Mouse (Mus musculus) c-Kit-positive CD71-positive TER-119-positive erythroid progenitor cells, embryonic 14.5 days (primary cell): Measurements from ENCODE around the gene Srsf9.
A peak's percentile ranks its signal among the peaks of the same experiment; 100 is the strongest.

Experiments used
- DNase-seq: peaks from one replicate; pipeline ENCODE4 v3.0.0-alpha.2; 2013; ENCODE audit warnings: low spot score

Srsf9 gene

DNA sequence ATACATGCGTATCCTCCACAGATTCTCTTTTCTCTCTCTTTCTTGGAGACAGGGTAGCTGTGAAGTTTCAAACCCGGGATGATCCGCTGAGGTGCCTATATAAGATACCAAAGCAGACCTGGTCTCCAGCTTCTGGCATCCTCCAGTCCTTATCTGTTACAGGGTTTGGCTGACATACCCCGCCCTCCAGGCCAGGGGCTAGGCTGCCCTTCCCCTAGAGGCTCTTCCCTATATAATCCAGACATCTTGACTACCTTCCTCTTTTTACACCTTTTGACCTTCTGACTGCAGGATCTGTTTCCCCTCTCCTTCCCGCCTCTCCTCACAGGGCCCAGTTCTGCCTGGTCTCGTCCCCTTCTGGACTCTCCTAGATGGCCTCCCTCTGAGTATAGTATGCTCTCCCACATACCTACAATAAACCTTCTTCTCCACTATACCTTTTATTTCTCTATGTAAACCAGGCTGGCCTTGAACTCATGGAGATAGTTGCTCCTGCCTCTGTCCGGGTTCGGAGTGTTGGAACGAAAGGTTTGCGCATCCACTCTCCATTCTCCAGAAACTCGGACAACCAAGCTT is 633 bp upstream of the Srsf9 start:
- peak; percentile 65 for DNase-seq

DNA sequence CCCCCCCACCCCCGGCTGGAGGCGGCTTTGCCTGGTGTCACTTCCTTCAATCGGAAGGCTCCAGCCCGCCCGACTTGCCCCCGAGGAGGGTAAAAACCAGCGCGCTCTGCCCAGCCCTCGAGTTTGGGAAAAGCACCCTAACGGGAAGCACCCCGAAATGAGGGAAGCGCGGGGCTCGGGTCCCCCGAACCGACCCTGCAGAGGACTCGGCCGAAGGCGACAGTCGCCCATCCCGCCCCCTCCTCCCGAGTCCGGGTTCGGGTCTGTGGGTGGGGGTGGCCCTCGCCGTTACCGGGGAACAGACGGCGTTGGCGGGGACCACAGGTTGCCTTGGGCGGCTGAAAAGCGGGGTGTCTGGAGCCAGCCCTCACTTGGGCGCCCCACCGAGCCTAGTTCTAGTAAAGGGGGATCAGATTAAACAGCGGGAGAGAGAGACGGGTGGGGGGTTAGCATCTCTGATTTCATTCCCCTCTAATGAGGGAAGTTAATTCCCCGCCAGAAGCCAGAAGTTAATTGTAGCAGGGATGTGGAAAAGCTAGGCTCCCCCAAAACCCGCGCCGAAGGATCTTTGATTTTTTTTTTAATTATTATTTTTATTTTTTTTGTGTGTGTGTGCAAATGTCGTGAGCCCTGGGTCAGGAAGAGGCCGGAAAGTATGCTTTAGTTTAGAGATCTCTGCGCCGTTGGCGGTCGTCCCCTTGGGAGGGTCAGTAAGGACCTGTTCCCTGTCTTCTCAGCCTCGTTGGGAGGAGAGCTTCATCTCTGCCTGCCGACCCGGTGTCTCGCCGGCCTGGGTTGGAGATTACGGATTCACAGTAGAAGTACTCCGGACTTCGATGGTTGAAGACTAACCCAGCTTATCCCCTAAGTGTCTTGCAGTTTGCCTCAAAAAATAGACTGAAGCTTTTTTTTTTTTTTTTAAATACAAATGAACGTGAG is 902 bp downstream of the Srsf9 start:
- no peak for DNase-seq

DNA sequence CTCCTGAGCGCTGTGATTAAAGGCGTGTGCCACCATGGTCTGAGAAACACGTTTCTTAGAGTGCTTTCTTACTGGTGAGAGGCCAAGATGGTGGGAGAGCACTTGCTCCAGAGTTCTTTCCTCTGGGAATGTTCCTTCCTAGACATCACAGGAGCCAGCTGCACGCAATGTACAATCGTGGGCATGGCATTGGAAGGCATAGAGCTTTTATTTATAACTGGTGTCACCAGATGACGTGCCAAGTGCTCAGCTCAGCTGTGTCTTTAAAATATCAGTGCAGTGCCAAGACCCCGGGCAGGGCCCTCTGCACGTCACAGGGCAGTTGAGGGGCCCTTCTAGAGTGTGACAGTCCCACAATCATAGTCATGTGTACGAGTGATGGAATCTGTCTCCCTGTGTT is 4.0 kb downstream of the Srsf9 start:
- no peak for DNase-seq

DNA sequence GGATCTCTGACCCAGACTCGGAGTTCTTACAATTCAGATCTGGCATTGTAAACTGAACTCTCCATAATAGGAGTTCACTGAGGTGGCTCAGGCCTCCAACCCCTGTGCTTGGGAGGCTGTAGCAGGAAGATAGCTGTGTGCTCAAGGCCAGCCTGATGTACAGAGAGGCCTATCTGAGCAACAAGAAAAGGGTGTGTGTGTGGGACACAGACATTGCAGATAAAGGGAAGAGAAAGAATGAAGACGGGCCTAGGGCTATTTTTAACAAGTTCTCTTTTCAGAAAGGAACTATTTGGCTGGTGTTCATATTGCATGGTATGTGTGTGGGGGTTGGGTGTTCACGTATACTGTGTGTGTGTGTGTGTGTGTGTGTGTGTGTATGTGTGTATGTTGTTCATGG is 6.6 kb downstream of the Srsf9 start:
- peak; percentile 75 for DNase-seq

DNA sequence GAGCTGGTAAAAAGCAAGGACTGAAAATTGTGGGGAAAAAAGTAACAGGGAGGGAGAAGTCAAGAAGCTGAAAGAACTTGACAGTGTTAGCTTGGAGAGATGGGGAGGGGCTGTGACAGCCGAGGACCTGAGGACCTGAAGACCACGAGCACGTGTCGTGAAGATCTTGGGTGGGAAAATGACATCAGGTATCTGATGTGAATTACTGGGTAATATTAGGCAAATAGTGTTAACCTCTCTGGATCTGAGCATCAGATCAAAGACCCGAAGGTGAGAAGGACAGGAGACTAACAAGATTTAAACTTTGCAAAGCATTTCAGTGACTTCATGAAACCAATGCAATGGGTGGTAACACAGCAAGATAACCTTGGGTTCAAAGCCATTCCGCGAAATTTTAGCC is 13.0 kb downstream of the Srsf9 start:
- no peak for DNase-seq

DNA sequence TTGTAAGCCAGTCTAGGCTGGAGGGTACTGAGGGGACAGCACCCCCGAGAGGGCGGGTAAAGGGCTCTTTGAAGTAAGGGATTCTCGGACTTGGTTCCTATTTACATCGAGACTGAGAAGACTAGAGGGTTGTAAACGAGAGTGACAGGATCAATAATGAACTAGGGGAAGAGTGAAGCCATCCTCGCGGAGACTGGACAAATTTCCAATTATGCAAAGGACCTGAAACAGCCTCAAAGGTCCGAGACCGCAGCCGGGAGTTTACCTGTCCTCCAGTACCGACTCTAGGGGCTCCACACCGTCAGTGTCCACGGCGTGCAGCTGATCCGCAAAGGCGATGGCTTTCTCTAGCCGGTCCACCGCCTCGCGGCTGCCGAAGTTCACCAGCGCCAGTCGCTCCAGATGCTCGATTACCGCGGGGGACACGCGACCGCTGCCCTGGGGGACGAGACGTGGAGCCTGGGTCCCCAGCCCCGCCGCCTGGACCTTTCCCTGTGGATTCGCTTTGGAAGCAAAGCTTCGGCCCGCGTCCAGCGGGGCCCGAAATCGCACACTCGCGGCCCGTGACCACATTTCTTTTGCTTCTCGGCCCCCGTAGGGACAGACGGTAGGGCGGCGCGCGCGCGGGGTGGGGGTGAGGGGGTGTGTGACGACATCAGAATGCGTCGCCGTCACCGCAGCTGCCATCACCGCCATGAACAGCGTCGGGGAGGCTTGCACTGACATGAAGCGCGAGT is 13.8 kb downstream of the Srsf9 start, which contains the start of the genes Gatc and Triap1:
Gene Gatc (minus strand): TSS at position 602 of the 737 bp plus-strand sequence.
Gene Triap1 (plus strand): TSS at position 649 of the 737 bp plus-strand sequence.
- peak; percentile 85 for DNase-seq

DNA sequence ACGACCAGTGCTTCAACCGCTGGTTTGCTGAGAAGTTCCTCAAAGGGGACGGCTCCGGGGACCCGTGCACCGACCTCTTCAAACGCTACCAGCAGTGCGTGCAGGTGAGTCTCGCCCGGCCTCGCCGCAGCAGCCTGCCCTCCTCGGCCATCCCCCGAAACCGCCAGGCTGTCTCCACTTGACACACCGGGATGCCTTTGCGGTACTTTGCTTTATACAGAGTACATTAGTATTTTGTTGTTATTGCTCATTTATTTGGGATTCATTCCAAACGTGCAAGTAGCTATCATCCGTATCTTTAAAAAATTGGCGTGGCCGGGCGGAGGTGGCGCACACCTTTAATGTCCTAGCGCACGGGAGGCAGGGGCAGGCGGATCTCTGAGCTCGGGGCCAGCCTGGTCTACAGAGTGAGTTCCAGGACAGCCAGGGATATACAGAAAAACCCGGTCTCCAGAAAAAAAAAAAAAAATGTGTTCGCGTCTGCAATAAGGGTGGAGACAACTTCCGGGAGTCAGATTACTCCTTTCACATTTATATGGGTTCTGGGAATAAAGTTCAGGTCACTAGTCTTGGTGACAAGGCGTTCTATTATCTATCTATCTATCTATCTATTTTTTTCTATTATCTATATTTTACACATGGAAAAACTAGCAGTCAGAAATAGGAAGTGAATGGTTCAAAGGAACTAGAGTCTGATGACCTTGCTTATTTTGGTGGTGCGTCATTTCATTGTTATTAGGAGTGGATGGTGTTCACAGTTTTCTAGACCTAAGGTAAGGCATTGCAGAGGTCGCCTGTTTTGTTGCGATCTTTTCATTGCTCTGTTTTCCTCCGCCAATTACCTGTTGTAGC is 14.6 kb downstream of the Srsf9 start:
- no peak for DNase-seq

DNA sequence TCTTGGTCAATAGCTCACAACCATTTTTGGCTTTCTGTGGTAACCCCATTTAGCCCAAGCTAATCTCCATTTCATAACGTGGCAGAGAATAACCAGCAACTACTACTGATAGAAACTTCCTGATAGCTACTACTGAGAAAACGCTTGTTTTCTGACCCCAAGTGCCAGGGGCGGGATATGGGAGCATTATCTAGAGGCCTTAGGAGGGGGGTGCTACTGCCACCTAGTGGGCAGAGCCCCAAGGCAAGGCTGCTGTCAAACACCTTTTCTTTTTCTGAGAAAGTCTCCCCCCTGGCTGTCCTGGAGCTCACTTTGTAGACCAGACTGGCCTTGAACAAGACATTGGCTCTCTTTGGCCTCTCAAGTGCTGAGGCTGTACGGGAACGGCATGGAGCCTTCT is 20.6 kb downstream of the Srsf9 start:
- DNase-seq, result peak; percentile 94

DNA sequence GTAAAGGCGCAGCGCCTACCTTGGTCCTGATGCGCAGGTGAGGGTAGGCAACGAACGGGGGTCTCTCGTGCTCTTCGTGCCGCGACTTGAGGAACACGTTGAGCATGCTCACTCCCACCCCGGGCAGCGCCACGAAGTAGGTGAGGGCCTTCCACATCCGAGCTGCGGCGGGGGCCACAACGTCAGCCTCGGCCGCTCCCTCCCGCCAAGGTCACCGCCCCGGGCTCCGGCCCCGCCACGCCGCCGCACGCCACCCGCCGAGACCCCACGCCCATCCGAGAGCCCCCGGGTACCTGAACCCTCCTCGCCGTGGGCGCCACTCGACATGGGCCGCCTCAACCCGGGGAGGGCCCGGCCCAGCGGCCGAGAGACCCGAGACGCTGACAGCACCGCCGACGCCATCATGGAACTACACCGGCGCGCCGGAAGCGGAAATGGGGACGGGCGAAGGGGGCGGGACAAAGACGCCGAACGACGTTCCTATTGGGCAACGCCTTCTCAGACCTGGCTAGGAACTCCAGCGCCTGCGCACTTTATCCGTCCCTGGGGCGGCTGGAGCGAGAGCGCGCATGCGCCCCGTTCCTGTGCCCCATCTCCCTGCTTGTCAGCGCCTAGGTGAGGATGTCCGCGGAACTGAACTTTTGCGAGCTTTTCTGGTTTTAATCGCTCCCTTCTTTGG is 21.7 kb downstream of the Srsf9 start, which contains the start of gene Cox6a1:
Gene Cox6a1 (minus strand): TSS at position 436 of the 679 bp plus-strand sequence.
- peak; percentile 99 for DNase-seq

DNA sequence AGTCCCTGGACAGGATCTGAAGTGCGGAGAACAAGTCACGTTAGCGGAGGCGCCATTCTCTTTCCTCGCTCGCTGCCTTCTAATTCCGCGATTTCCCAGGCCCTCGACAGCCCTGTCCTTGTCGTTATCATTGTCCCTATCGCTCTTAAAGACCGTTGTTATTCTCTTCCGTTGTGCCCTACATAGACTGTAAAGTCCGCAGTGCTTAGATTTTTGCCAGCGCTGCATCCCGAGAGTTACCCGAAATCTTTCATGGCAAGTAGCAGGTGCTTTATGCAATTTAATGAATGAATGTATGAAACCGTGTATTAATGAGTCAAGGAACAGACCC is 22.2 kb downstream of the Srsf9 start:
- no peak for DNase-seq

DNA sequence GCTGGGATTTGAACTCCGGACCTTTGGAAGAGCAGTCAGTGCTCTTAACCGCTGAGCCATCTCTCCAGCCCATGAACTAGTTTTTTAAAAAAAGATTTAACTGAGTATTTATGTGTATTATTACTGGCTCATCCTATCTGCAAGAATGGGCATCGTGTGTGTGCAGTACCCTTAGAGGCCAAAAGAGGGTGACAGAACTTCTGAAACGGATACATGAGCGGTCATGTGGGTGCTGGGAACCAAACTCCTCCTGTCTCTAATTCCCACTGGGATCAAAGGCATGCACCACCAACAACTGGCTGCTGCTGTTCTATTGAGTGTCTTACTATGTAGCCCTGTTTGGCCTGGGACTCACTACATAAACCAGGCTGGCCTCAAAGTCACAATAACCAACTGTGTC is 24.4 kb downstream of the Srsf9 start:
- DNase-seq, result no peak

DNA sequence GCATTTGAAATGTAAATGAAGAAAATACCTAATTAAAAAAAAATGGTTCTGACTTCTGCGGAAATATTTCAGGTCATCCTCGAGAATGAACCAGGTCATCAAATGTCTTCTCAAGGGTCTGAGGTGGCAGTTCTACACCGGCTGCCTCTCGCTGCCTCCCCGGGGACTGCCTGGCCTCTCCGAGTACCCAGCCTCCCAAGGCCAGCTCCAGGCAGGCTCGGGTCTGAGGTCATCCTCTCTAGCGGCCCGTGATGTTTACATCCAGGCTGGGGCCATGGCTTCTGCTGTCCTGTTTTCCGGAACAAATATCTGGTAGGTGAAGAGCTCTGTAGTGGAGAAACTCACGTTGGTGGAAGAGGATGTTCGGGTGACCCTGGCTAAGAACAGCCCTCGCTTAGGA is 28.1 kb downstream of the Srsf9 start:
- DNase-seq, result no peak

DNA sequence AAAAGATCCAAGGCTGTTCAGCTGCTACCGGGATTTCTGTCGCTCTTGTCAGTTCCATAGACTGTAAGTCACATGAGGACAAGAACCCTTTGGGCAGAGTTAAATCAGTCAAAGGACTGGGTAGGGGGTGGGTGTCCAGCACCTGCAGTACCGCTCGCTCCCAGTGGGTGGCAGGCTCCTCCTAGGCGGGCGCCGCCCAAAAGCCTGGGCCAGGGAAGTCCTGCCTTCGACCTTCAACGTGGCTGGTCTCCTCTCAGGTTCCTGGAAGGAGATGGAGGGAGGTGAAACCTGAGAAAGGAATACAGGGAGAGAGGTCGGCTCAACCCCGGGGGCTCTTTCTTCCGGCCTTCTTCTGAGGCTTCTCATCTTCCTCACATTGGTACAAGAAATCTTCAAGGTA is 31.9 kb downstream of the Srsf9 start:
- DNase-seq, result peak; percentile 56

DNA sequence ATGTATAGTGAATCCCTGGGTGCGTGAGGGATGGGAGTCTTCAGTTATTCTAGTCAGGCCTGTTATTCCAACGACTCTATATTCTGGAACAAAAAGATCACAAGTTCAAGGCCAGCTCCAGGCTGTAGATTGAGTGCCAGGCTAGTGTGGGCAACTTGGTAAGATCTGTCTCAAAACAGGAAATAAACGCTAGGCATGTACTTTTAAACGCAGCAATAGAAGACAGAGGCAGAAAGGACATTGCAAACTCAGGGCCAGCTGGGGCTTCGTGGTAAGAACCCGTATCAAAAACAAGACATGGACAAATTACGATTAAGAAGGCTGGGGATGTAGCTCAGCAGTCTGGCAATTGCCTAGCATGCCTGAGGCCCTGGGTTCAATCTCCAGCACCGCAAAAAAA is 32.5 kb downstream of the Srsf9 start:
- DNase-seq, result no peak

DNA sequence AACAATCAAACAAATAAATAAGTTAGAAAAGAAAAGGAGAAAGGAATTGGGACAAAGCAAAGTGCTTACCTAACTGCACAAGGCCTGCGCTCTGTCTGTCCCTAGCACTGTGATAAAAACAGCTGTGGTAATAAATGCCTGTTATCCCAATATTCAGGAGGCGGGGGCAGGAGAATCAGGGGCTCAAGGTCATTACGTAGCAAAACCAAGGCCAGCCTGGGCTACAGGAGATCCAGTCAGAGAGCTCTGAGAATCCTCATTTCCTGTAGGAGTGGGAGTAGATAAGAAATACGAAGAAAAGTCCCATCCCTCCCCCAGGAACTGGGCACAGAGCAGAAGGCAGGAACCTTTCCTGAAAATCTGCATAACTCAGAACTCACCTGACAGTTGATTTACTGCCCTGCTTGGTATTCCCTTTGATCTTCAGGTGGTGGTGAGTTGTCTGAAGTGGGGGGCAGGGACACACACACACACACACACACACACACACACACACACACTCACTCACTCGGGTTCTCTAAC is 32.9 kb downstream of the Srsf9 start:
- no peak for DNase-seq

DNA sequence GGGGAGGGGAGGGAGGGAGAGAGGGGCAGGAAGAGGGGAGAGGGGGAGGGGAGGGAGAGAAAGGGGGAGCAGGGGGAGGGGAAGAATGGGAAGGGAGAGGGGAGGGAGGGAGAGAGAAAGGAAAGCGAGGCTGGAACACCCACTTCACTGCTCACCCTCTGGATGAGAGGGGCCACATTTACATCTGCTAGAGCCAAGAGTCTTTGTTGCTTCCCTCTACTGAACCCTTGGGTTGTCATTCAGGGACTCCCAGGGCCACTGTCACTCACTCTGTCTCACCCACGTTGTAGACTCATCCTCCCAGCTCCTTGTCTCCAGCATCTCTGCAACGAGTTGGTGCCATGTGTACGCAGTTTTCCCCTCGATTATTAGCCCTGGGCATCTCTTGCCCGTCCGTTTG is 35.2 kb downstream of the Srsf9 start:
- no peak for DNase-seq

DNA sequence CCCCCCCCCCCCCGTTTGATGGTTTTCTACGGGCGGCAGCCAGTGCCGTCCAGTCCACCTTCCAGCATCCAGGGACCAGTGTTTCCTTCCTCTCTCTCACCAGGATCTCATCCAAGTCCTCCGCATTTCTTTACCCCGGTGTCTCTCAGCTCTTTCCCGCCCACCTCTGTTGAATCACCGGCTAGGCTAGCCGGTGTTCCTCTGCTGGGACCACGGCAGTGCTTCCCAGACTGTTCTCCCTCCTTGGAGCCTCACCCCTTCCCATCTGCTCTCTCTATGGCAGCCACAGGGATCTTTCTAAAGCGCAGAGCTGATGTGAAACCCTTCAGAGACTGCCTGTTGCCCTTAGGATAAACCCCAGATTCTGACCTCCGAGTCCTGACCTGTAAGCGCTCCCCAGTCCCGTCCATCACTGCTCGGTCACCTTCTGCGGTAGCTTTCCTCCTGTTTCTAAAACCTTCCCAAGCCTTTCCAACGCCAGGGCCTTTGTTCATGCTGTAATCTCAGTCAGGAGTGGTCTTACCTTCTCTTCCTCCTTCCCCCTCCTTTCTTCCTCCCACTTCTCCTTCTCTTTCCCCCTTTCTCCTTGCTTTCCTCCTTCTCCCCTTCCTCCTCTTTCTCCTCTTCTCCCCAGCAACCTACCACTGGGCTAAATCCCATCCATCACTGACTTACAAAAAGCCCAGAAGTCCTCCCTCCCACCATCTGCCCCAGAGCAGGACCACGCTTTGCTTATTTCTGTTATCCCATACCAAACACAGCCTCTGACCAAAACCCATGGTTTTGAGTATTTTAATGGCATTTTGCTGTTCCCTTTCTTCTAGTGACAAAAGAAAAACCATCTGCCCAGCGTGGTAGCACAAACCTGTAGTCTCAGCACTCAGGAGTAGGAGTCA is 36.1 kb downstream of the Srsf9 start:
- DNase-seq, result no peak

DNA sequence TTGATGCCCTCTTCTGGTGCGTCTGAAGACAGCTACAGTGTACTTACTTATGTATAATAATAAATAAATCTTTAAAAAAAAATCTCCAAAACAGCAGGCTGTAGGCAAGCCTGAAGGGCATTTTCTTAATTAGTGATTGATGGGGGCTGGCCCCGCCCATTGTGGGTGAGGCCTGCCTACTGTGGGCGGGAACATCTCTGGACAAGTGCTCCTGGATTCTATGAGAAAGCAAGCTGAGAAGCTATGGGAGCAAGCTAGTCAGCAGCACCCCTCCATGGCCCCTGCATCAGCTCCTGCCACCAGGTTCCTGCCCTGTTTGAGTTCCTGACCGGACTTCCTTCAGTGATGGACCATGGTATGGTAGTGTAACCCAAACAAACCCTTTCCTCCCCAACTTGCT is 37.8 kb downstream of the Srsf9 start:
- DNase-seq, result no peak

DNA sequence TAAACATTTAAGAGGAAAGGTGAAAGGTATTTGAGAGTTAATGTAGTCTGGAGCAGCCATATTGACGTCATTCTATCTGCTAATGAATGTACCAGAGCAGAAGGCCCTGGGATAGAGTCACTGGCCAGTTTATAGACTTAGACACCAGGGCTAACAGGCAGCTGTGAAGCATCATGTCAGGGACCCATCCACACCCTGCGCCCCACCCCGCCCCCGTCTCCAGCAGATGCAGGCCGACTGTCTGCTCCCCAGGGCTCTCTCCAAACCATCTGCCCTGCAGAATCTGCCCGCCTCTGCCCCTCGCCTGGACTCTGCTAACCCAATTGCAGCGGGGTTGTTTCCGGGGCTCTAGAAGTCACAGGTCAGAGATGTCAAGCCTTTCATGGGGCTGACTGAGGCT is 44.8 kb downstream of the Srsf9 start:
- DNase-seq, result no peak
